Mouse (Mus musculus) heart, postnatal 0 days (tissue): ENCODE results near the gene Cptp.

Experiments
- CTCF ChIP-seq: IDR thresholded peaks from 2 replicates; pipeline ENCODE4 v1.5.1; 2016; ENCODE audit warnings: antibody characterized with exemption, control low read depth, low read depth
- EP300 ChIP-seq: IDR thresholded peaks from 2 replicates; pipeline ENCODE4 v1.6.1; 2016; ENCODE audit warnings: antibody characterized with exemption, low read depth

GRCm38 (mm10) chr4:155899355-155899754 is 30.1 kb upstream of the Cptp start:
- TF ChIP-seq CTCF: no peak
- no peak for TF ChIP-seq EP300
